Mouse (Mus musculus): Measurements from ENCODE around the gene Tmem165. TPM values are rescaled to one million over a fixed set of nuclear protein-coding genes. Genes with fewer than 3 reads are reported as not detected.
A peak's percentile ranks its signal among the peaks of the same experiment; 100 is the strongest.

Tmem165 gene
- polyA plus RNA-seq (2015; fragmentation: Nextera tagmentation; extraction: Ambion mirVana) = 62.7 and 72.2 TPM in 2 replicates

GRCm38 (mm10) chr5:76183750-76184261, at the start of gene Tmem165:
Tmem165 (plus strand) TSS chr5:76183880.
- WGBS = 0% methylated on average over 62 of the region's 62 CpGs
- H3K4me1 ChIP-seq (replicated peaks) = peaks cover 40% of the 10 kb centered on the region

GRCm38 (mm10) chr5:76135644-76136043, 48.0 kb upstream of the Tmem165 start:
- Histone ChIP-seq H3K4me1 (replicated peaks) (peaks cover 16% of the 10 kb centered on the region), H3K27me3 (no peaks in the 10 kb centered on the region), H3K27ac (no peak overlapping the region), H3K36me3 (no peaks in the 10 kb centered on the region), H3K9ac (no peak overlapping the region), H3K4me2 (no peak overlapping the region), H3K4me3 (no peak overlapping the region), H3K9me3 (replicated peaks) (no peaks in the 10 kb centered on the region)
- ATAC-seq (replicated peaks; ENCODE audit: insufficient number of reproducible peaks, insufficient read depth, low FRiP score, low read depth) = no peak
- WGBS = 54% methylated on average over 1 of the region's 1 CpGs

More at GRCm38 (mm10) chr5:76183750-76184261, at the start of gene Tmem165:
- Histone ChIP-seq H3K27me3 (no peaks in the 10 kb centered on the region), H3K4me3 (peak within 1 kb of the TSS; percentile 82), H3K36me3 (no peaks in the 10 kb centered on the region), H3K9ac (peak within 1 kb of the TSS; percentile 87), H3K4me2 (peak within 1 kb of the TSS; percentile 83), H3K9me3 (replicated peaks) (no peaks in the 10 kb centered on the region), H3K27ac (peak within 1 kb of the TSS; percentile 97)
- ATAC-seq (replicated peaks; ENCODE audit: insufficient number of reproducible peaks, insufficient read depth, low FRiP score, low read depth) = peak; percentile 92

GRCm38 (mm10) chr5:76136271-76136670, 47.4 kb upstream of the Tmem165 start:
- H3K4me2 ChIP-seq = no peak overlapping the region

GRCm38 (mm10) chr5:76137586-76137985, 46.1 kb upstream of the Tmem165 start:
- Histone ChIP-seq H3K27me3 (no peaks in the 10 kb centered on the region), H3K27ac (no peak overlapping the region), H3K9ac (no peak overlapping the region), H3K4me1 (replicated peaks) (peaks cover 23% of the 10 kb centered on the region), H3K4me2 (no peak overlapping the region), H3K9me3 (replicated peaks) (no peaks in the 10 kb centered on the region), H3K36me3 (no peaks in the 10 kb centered on the region), H3K4me3 (no peak overlapping the region)
- WGBS = 91% methylated on average over 1 of the region's 1 CpGs
- no peak for ATAC-seq (replicated peaks; ENCODE audit: insufficient number of reproducible peaks, insufficient read depth, low FRiP score, low read depth)

More at GRCm38 (mm10) chr5:76136271-76136670, 47.4 kb upstream of the Tmem165 start:
- H3K4me3 ChIP-seq = no peak overlapping the region
- no peak overlapping the region for H3K9ac ChIP-seq
- H3K36me3 ChIP-seq = no peaks in the 10 kb centered on the region
- WGBS = 91% methylated on average over 3 of the region's 3 CpGs
- ATAC-seq (replicated peaks; ENCODE audit: insufficient number of reproducible peaks, insufficient read depth, low FRiP score, low read depth) = no peak
- no peaks in the 10 kb centered on the region for H3K27me3 ChIP-seq
- H3K4me1 ChIP-seq (replicated peaks) = peaks cover 20% of the 10 kb centered on the region
- H3K27ac ChIP-seq = no peak overlapping the region
- H3K9me3 ChIP-seq (replicated peaks) = no peaks in the 10 kb centered on the region

- Histone ChIP-seq H3K9ac (no peak overlapping the region), H3K27me3 (no peaks in the 10 kb centered on the region), H3K9me3 (replicated peaks) (no peaks in the 10 kb centered on the region), H3K4me3 (no peak overlapping the region), H3K4me2 (no peak overlapping the region), H3K27ac (0 out of 2 replicates have a peak overlapping the region, but pooled peaks have one; percentile 5), H3K4me1 (replicated peaks) (peaks cover 23% of the 10 kb centered on the region), H3K36me3 (no peaks in the 10 kb centered on the region)
- ATAC-seq (replicated peaks; ENCODE audit: insufficient number of reproducible peaks, insufficient read depth, low FRiP score, low read depth) = no peak
- 79% methylated on average over 1 of the region's 1 CpGs for WGBS
These were observed 45.6 kb upstream of the Tmem165 start for GRCm38 (mm10) chr5:76138071-76138470.

GRCm38 (mm10) chr5:76138512-76138911, 45.2 kb upstream of the Tmem165 start:
- Histone ChIP-seq H3K4me1 (replicated peaks) (peaks cover 23% of the 10 kb centered on the region), H3K9me3 (replicated peaks) (no peaks in the 10 kb centered on the region), H3K27ac (peak overlapping the region; percentile 5; the same call in 1 of the 2 replicates), H3K27me3 (no peaks in the 10 kb centered on the region), H3K36me3 (no peaks in the 10 kb centered on the region), H3K4me3 (no peak overlapping the region), H3K4me2 (no peak overlapping the region), H3K9ac (no peak overlapping the region)
- no peak for ATAC-seq (replicated peaks; ENCODE audit: insufficient number of reproducible peaks, insufficient read depth, low FRiP score, low read depth)
- WGBS = 41% methylated on average over 10 of the region's 10 CpGs

GRCm38 (mm10) chr5:76139171-76139671, 44.5 kb upstream of the Tmem165 start:
- Histone ChIP-seq H3K9me3 (replicated peaks) (no peaks in the 10 kb centered on the region), H3K27ac (peak overlapping the region; percentile 100), H3K27me3 (no peaks in the 10 kb centered on the region), H3K4me1 (replicated peaks) (peaks cover 23% of the 10 kb centered on the region), H3K4me2 (peak overlapping the region; percentile 70), H3K36me3 (no peaks in the 10 kb centered on the region), H3K4me3 (peak overlapping the region; percentile 87), H3K9ac (no peak overlapping the region)
- WGBS = 24% methylated on average over 7 of the region's 7 CpGs
- ATAC-seq (replicated peaks; ENCODE audit: insufficient number of reproducible peaks, insufficient read depth, low FRiP score, low read depth) = no peak

GRCm38 (mm10) chr5:76139808-76140729, 43.6 kb upstream of the Tmem165 start, which contains the start of gene Srd5a3:
Srd5a3 (plus strand) TSS chr5:76140271.
- Histone ChIP-seq H3K9me3 (replicated peaks) (no peaks in the 10 kb centered on the region), H3K9ac (peak within 1 kb of the TSS; percentile 97), H3K36me3 (no peaks in the 10 kb centered on the region), H3K4me3 (peak within 1 kb of the TSS; percentile 87), H3K27me3 (no peaks in the 10 kb centered on the region), H3K27ac (peak within 1 kb of the TSS; percentile 100), H3K4me2 (peak within 1 kb of the TSS; percentile 70), H3K4me1 (replicated peaks) (peaks cover 23% of the 10 kb centered on the region)
- WGBS = 1% methylated on average over 67 of the region's 69 CpGs
- peak; percentile 95 for ATAC-seq (replicated peaks; ENCODE audit: insufficient number of reproducible peaks, insufficient read depth, low FRiP score, low read depth)

GRCm38 (mm10) chr5:76140730-76141066, 43.0 kb upstream of the Tmem165 start:
- Histone ChIP-seq H3K36me3 (no peaks in the 10 kb centered on the region), H3K4me1 (replicated peaks) (peaks cover 23% of the 10 kb centered on the region), H3K9me3 (replicated peaks) (no peaks in the 10 kb centered on the region), H3K4me3 (peak overlapping the region; percentile 87), H3K4me2 (peak overlapping the region; percentile 70), H3K27me3 (no peaks in the 10 kb centered on the region), H3K9ac (peak overlapping the region; percentile 97), H3K27ac (peak overlapping the region; percentile 100)
- 5% methylated on average over 9 of the region's 9 CpGs for WGBS
- peak; percentile 28; the same call in 1 of the 2 replicates for ATAC-seq (replicated peaks; ENCODE audit: insufficient number of reproducible peaks, insufficient read depth, low FRiP score, low read depth)

GRCm38 (mm10) chr5:76143356-76143755, 40.3 kb upstream of the Tmem165 start:
- Histone ChIP-seq H3K27me3 (no peaks in the 10 kb centered on the region), H3K9me3 (replicated peaks) (no peaks in the 10 kb centered on the region), H3K4me2 (no peak overlapping the region), H3K4me1 (replicated peaks) (peaks cover 20% of the 10 kb centered on the region), H3K27ac (no peak overlapping the region), H3K9ac (no peak overlapping the region), H3K4me3 (no peak overlapping the region), H3K36me3 (no peaks in the 10 kb centered on the region)
- WGBS = 86% methylated on average over 4 of the region's 4 CpGs
- ATAC-seq (replicated peaks; ENCODE audit: insufficient number of reproducible peaks, insufficient read depth, low FRiP score, low read depth) = no peak

- Histone ChIP-seq H3K4me3 (no peak overlapping the region), H3K27ac (no peak overlapping the region), H3K27me3 (no peaks in the 10 kb centered on the region), H3K36me3 (peaks cover 17% of the 10 kb centered on the region), H3K4me2 (no peak overlapping the region), H3K9ac (no peak overlapping the region), H3K4me1 (replicated peaks) (peaks cover 2% of the 10 kb centered on the region), H3K9me3 (replicated peaks) (no peaks in the 10 kb centered on the region)
- no peak for ATAC-seq (replicated peaks; ENCODE audit: insufficient number of reproducible peaks, insufficient read depth, low FRiP score, low read depth)
- WGBS = 96% methylated on average over 1 of the region's 1 CpGs
These were observed 37.3 kb upstream of the Tmem165 start for GRCm38 (mm10) chr5:76146401-76146800.
